Mouse (Mus musculus) fibroblast of lung, adult 2 months (primary cell): Measurements from ENCODE around the gene Syt2.
A peak's percentile ranks its signal among the peaks of the same experiment; 100 is the strongest.

Experiments
- DNase-seq: peaks from one replicate; pipeline ENCODE4 v3.0.0-alpha.2; 2011; ENCODE audit warnings: low read depth

Syt2 gene

GRCm38 (mm10) chr1:134704396-134705306, 58.2 kb downstream of the Syt2 start:
- DNase-seq = no peak

DNA sequence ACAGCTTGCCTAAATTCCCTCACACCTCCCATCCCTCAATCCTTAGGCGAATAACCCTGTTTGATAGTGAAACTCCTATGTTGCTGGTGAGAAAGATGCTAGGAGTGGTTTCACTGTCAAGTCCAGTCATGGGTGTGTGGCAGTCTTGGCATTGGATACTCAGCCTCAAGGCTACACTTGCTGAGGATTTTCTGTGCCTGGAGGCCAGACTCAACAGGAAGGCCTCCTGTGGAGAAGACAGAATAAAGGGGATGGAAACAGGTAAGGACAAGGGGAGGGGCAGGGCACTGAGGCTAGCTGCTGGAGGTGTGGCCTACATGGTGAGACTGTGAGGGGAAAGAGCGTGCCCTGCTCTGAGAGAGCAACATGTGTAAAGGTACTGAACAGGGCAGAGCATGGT, 60.1 kb downstream of the Syt2 start:
- no peak for DNase-seq

- no peak for DNase-seq
Measured at GRCm38 (mm10) chr1:134707516-134707915, 61.0 kb downstream of the Syt2 start.

- no peak for DNase-seq
Measured at GRCm38 (mm10) chr1:134708274-134708673, 61.8 kb downstream of the Syt2 start.

GRCm38 (mm10) chr1:134708801-134709385, 62.4 kb downstream of the Syt2 start:
- no peak for DNase-seq

GRCm38 (mm10) chr1:134709411-134710306, 63.2 kb downstream of the Syt2 start:
- DNase-seq = no peak

- DNase-seq = no peak
Measured at GRCm38 (mm10) chr1:134711061-134711460, 64.6 kb downstream of the Syt2 start.

GRCm38 (mm10) chr1:134711653-134712052, 65.2 kb downstream of the Syt2 start:
- DNase-seq = no peak

GRCm38 (mm10) chr1:134712781-134713299, 66.4 kb downstream of the Syt2 start:
- DNase-seq = no peak

DNA sequence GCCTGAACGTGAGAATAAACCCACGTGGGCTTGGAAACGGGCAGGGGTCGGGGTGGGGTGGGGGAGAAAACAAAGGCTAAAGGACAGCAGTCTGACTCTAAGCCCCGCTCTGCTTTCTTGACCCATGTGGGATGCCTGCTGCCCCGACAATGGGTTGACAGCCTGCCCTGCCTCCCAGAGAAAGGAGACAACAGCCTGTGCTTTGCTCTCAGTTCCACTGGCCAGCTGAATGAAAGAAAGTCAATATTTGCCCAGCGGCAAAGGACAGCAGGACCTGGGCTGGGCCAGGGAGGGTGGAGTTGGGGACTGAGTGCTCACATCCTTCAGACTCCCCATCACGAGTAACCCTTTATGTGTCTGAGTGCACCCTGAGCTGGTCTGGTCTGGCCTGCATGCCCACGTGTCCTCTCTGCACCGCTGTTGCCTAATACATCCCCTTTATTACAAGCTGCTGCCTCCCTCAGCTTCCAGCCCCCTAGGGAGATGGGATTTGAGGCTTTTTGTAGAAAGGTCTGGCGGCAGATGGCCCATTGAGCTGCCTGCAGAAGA, 67.0 kb downstream of the Syt2 start:
- no peak for DNase-seq

GRCm38 (mm10) chr1:134714166-134714565, 67.7 kb downstream of the Syt2 start:
- DNase-seq = no peak

- no peak for DNase-seq
Measured at GRCm38 (mm10) chr1:134715092-134715491, 68.6 kb downstream of the Syt2 start.

DNA sequence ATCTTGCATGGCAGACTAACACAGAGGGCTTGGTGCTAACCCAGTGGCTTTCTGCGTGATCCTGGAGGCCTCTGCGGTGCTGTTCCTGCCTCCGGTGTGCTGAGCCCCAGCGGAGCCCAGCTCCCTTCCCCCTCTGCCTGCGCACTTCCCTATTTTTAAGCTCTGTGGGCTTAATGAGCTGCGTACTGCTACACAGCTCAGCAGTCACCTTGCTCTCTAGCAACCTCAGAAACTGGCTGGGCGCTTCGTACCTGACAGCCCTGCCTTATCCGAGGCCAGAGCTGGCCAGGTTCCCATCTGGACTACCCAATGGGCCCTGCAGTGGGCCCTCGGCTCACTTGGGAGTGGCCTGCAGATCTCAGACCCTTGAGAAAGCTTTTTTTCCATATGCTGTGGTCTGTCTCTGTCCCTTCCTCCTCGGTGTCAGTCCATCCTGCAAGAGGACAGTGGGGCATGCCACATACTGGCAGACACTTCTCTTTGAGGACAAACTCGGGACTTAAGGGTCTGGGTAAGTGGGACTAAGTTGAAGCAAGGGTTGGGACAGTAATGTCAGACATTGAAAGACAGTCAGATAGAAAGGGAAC, 73.3 kb downstream of the Syt2 start:
- DNase-seq = no peak

- DNase-seq = no peak
Measured at GRCm38 (mm10) chr1:134721486-134721885, 75.0 kb downstream of the Syt2 start.

- DNase-seq = no peak
Measured at GRCm38 (mm10) chr1:134722891-134723290, 76.4 kb downstream of the Syt2 start.

DNA sequence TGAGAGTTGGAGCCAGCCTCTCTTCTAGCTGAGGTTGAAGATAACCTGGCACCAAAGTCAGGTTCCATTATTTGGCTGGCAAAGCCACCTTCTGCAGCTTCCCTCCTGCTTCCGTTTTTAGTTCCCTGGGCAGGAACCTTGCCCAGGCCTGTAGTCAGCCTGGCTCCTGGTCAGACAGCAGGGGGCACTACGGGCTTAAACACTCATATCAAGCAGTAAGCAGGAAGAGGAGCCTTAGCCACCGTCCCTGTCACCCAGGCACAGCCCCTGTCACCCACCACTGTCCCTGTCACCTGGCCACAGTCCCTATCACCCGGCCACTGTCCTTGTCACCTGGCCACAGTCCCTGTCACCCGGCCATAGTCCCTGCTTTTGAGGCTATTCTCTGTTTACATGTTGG, 78.8 kb downstream of the Syt2 start:
- DNase-seq = peak; percentile 34

DNA sequence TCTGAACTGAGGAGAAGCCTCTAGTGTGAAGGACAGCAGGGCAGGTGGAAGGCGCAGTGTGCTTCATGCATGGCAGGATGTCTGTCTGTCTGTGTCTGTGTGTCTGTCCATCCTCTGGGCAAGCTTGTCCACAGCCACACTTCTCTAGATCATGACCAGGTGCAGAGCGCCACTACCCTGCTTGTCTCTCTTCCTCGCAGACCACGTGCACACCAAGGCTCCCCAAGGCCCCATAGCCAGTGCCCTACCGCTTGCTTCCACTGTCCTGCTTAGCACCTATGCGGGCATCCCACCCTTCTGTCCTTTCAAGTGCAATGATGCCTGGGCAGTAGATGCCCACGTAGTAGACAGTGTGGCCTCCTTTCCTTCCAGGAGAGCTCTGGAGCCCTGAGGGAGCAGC, 80.0 kb downstream of the Syt2 start:
- DNase-seq = no peak

DNA sequence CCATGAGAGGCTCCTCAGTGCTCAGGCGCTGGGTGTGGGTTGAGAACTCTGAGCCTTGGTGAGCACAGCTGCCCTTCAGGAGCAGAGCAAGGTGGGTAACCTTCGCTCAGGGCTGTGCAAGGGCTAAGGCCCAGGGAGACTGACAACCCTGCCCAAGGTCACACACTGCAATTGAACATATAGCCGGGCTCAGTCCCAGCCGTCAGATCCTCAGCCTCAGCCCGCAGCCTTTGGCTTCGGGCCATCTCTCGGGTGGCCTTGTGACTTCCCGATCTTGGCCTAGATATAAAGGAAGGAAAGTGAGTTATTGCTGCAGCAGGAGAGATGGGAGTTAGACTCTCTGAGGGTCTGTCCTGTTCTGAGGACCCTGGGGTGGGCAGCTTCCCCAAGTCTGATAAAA, 80.8 kb downstream of the Syt2 start:
- no peak for DNase-seq

GRCm38 (mm10) chr1:134733659-134734058, 87.2 kb downstream of the Syt2 start:
- DNase-seq = no peak

DNA sequence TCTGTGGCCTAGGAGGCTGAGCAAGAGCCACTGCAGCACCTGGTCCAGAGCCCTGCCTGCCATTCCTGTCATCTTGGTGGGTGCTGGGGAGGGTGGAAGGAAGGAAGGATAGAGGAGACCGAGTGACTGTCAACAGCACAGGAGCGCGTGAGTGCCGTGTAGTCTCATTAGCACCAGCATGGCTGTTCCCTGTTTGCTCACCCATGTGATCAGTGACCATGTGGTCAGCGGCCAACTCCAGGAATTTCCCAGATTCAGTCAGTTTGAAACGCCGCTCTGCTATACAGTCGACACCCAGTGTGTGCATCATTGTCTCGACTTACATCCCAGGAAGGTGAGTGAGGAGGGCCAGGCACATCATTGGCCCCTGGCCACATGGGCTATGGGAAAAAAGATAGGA, 91.0 kb downstream of the Syt2 start:
- no peak for DNase-seq

- DNase-seq = no peak
Measured at GRCm38 (mm10) chr1:134741433-134741832, 95.0 kb downstream of the Syt2 start.
